Mouse (Mus musculus): Measurements from ENCODE around the gene Aven. TPM values are rescaled to one million over a fixed set of nuclear protein-coding genes. Genes with fewer than 3 reads are reported as not detected.
A peak's percentile ranks its signal among the peaks of the same experiment; 100 is the strongest.

The Aven gene
- polyA plus RNA-seq, 1 experiment from 2014 or later = 8.7 TPM

DNA sequence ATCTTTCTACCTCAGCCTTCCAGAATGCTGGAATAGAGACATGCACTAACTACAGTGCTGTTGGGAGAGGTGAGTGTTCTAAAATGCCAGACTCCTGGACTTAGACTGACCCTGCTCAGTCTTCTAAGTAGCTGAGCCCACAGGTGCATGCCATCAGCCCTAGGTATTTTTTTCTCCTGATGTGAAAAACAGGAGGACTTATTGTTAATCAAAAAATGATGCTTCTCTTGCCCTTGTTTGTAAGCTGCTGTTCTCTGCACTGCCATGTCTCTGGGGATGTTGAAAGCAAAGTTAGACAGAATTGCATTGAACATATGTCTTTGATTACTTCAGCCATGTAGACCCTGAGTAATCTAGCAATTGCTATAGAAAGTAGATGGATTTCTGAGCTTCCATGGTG is 64.7 kb downstream of the Aven start:
- no peaks in the 10 kb centered on the region for H3K9me3 ChIP-seq (ENCODE audit: control insufficient read depth, low read length)
- peak; percentile 32 for DNase-seq (ENCODE audit: low spot score)
- H3K4me2 ChIP-seq (ENCODE audit: low read depth, severe bottlenecking) = no peak overlapping the region
- H3K9ac ChIP-seq (ENCODE audit: low read length) = no peak overlapping the region
- no peak overlapping the region for H3K4me3 ChIP-seq (ENCODE audit: low read depth, low read length)
- H3K4me1 ChIP-seq (ENCODE audit: control insufficient read depth, insufficient read depth, low read length) = no peaks in the 10 kb centered on the region
- no peak overlapping the region for H3K27ac ChIP-seq (replicated peaks; ENCODE audit: low read depth, low read length)
- H3K36me3 ChIP-seq (ENCODE audit: control insufficient read depth, insufficient read depth, low read length) = no peaks in the 10 kb centered on the region
- ATAC-seq (ENCODE audit: insufficient number of reproducible peaks, low FRiP score, low TSS enrichment, low read depth) = peak; percentile 86
- no peaks in the 10 kb centered on the region for H3K27me3 ChIP-seq (ENCODE audit: control insufficient read depth, insufficient read depth, low read length)

DNA sequence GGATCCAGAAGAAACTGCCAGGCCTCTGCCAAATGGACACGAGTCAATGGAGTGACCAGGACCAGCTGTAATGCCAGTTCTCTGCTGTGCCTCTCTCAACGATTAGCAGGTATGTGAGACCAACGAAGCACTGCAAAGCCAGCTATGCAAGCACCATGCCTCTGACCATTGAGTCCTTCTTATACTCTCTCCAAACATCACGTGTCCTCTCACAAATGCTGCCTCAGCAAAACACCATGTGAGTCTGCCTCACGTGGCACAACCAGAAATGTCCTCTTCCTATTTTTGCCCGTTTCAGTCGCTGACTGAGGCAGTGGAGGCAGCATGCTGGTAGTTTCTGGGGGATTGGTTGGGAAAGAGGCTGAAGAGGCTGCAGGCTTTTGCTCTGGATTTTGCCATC is 68.8 kb downstream of the Aven start:
- Histone ChIP-seq H3K9me3 (ENCODE audit: control insufficient read depth, low read length) (no peaks in the 10 kb centered on the region), H3K27ac (replicated peaks; ENCODE audit: low read depth, low read length) (no peak overlapping the region), H3K36me3 (ENCODE audit: control insufficient read depth, insufficient read depth, low read length) (no peaks in the 10 kb centered on the region), H3K4me1 (ENCODE audit: control insufficient read depth, insufficient read depth, low read length) (0 out of 2 replicates have a peak, but pooled peaks cover 1% of the 10 kb centered on the region), H3K4me2 (ENCODE audit: low read depth, severe bottlenecking) (no peak overlapping the region), H3K4me3 (ENCODE audit: low read depth, low read length) (no peak overlapping the region), H3K9ac (ENCODE audit: low read length) (no peak overlapping the region), H3K27me3 (ENCODE audit: control insufficient read depth, insufficient read depth, low read length) (no peaks in the 10 kb centered on the region)
- WGBS = 93% methylated on average over 7 of the region's 7 CpGs
- ATAC-seq (ENCODE audit: insufficient number of reproducible peaks, low FRiP score, low TSS enrichment, low read depth) = no peak
- DNase-seq (ENCODE audit: low spot score) = no peak

DNA sequence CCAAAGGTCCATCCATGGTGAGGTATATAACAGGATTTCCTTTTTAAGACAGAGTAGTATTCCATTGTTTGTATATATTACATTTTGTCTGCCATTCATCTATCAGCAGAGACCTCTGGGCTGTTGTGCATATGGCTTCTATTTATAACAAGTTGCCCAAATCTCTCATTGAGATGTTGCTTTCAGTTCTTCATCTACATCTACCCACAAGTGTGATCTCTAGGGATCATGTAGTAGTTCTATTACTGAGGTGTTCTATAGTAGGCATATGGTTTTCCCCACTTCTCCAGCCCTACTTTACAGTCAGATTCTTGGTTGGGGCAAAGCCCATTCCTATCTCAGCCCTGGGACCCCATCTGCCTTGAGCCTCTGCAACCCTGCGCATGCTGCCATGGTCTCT is 72.3 kb downstream of the Aven start:
- no peak for DNase-seq (ENCODE audit: low spot score)
- 100% methylated on average over 1 of the region's 1 CpGs for WGBS

DNA sequence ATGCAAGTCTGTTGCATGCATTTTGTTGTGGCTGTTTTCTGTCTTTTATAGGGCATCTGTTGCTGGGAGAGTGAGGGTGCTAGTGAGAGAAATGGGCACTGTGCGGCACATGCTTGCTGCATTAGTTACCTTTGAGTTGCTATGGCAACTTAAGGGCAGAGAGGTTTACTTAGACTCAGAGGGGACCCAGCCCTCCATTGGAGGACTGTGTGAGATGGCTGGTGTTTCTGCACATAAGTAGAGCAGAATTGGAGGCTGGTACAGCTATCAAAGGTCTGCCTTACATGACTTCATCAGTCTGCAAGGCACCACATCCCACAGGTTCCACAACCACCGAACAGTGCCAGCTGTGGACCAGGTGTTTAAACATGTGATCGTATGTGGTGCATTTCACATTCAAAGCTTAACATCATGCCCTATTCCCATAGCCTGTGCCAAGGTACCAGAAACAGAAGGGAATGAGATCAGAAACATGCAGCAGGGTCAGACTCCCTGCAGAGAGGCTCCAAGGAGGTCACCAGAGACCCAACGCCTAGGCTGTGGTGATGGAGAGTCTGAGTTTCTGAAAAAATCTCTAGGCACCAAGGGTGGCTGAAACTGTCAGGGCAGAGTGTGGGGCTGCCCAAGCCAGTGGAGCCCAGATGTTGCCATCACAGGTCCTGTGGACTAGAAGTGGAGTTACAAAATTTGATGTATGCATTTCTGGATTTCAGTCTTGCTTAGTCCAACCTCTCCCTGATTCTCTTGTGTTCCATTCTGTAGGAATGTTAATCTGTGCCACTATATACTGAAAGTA is 73.7 kb downstream of the Aven start:
- Histone ChIP-seq H3K36me3 (ENCODE audit: control insufficient read depth, insufficient read depth, low read length) (no peaks in the 10 kb centered on the region), H3K27ac (replicated peaks; ENCODE audit: low read depth, low read length) (no peak overlapping the region), H3K4me2 (ENCODE audit: low read depth, severe bottlenecking) (no peak overlapping the region), H3K9me3 (ENCODE audit: control insufficient read depth, low read length) (no peaks in the 10 kb centered on the region), H3K4me1 (ENCODE audit: control insufficient read depth, insufficient read depth, low read length) (0 out of 2 replicates have a peak, but pooled peaks cover 3% of the 10 kb centered on the region), H3K27me3 (ENCODE audit: control insufficient read depth, insufficient read depth, low read length) (no peaks in the 10 kb centered on the region), H3K9ac (ENCODE audit: low read length) (no peak overlapping the region), H3K4me3 (ENCODE audit: low read depth, low read length) (no peak overlapping the region)
- 71% methylated on average over 4 of the region's 4 CpGs for WGBS
- ATAC-seq (ENCODE audit: insufficient number of reproducible peaks, low FRiP score, low TSS enrichment, low read depth) (peak; percentile 26; the same call in 1 of the 2 replicates), DNase-seq (ENCODE audit: low spot score) (no peak)

More for the DNA sequence above, 72.3 kb downstream of the Aven start:
- no peaks in the 10 kb centered on the region for H3K27me3 ChIP-seq (ENCODE audit: control insufficient read depth, insufficient read depth, low read length)
- H3K36me3 ChIP-seq (ENCODE audit: control insufficient read depth, insufficient read depth, low read length) = no peaks in the 10 kb centered on the region
- no peak overlapping the region for H3K4me2 ChIP-seq (ENCODE audit: low read depth, severe bottlenecking)
- H3K4me3 ChIP-seq (ENCODE audit: low read depth, low read length) = no peak overlapping the region
- no peak overlapping the region for H3K9ac ChIP-seq (ENCODE audit: low read length)
- ATAC-seq (ENCODE audit: insufficient number of reproducible peaks, low FRiP score, low TSS enrichment, low read depth) = no peak
- no peak overlapping the region for H3K27ac ChIP-seq (replicated peaks; ENCODE audit: low read depth, low read length)
- 0 out of 2 replicates have a peak, but pooled peaks cover 3% of the 10 kb centered on the region for H3K4me1 ChIP-seq (ENCODE audit: control insufficient read depth, insufficient read depth, low read length)
- H3K9me3 ChIP-seq (ENCODE audit: control insufficient read depth, low read length) = no peaks in the 10 kb centered on the region

DNA sequence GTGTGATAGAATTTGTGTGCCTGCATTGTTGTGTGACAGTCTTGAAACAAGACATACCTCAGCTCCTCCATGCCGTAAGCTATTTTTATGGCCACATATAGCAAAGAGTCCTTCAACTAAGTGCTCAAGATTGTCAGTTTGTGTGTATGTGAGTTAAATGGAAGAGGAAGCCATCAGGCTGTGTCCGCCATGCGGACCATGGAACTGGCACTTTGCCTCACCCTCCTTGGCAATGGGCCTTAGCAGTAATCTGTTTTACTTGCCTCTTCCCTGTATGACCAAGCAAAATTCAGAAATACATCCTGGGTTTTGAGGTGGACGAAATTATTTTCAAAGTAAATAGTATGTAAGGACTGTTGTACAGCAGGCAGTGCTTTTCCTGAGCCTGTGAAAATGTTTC is 75.0 kb downstream of the Aven start:
- Histone ChIP-seq H3K4me1 (ENCODE audit: control insufficient read depth, insufficient read depth, low read length) (0 out of 2 replicates have a peak, but pooled peaks cover 3% of the 10 kb centered on the region), H3K27me3 (ENCODE audit: control insufficient read depth, insufficient read depth, low read length) (no peaks in the 10 kb centered on the region), H3K36me3 (ENCODE audit: control insufficient read depth, insufficient read depth, low read length) (no peaks in the 10 kb centered on the region), H3K9ac (ENCODE audit: low read length) (no peak overlapping the region), H3K4me3 (ENCODE audit: low read depth, low read length) (no peak overlapping the region), H3K9me3 (ENCODE audit: control insufficient read depth, low read length) (no peaks in the 10 kb centered on the region), H3K4me2 (ENCODE audit: low read depth, severe bottlenecking) (no peak overlapping the region), H3K27ac (replicated peaks; ENCODE audit: low read depth, low read length) (no peak overlapping the region)
- no peak for DNase-seq (ENCODE audit: low spot score)
- 91% methylated on average over 4 of the region's 4 CpGs for WGBS
- no peak for ATAC-seq (ENCODE audit: insufficient number of reproducible peaks, low FRiP score, low TSS enrichment, low read depth)

DNA sequence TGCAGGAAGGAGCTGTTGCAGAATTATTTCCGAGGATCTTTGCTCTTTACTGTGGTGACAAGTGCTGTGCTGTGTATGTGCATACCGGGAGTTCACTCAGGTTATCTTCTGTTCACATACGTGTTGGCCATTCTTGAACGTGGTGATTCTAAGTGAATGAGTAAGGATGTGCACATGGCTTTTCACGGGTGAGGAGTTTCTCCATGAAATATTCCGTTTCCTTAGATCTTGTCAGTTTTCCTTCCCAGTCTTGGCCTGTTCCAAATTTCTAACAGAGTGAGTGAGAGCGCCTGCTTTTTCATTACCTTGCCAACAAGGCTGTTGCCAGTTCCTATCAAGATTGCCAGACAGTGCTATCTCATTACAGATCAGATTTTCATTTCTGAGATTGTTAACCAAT is 98.2 kb downstream of the Aven start:
- DNase-seq (ENCODE audit: low spot score) (no peak), ATAC-seq (ENCODE audit: insufficient number of reproducible peaks, low FRiP score, low TSS enrichment, low read depth) (no peak)
- Histone ChIP-seq H3K9ac (ENCODE audit: low read length) (no peak overlapping the region), H3K36me3 (ENCODE audit: control insufficient read depth, insufficient read depth, low read length) (no peaks in the 10 kb centered on the region), H3K27ac (replicated peaks; ENCODE audit: low read depth, low read length) (no peak overlapping the region), H3K4me3 (ENCODE audit: low read depth, low read length) (no peak overlapping the region), H3K9me3 (ENCODE audit: control insufficient read depth, low read length) (no peaks in the 10 kb centered on the region), H3K4me1 (ENCODE audit: control insufficient read depth, insufficient read depth, low read length) (no peaks in the 10 kb centered on the region), H3K27me3 (ENCODE audit: control insufficient read depth, insufficient read depth, low read length) (no peaks in the 10 kb centered on the region), H3K4me2 (ENCODE audit: low read depth, severe bottlenecking) (no peak overlapping the region)
- 86% methylated on average over 7 of the region's 7 CpGs for WGBS

DNA sequence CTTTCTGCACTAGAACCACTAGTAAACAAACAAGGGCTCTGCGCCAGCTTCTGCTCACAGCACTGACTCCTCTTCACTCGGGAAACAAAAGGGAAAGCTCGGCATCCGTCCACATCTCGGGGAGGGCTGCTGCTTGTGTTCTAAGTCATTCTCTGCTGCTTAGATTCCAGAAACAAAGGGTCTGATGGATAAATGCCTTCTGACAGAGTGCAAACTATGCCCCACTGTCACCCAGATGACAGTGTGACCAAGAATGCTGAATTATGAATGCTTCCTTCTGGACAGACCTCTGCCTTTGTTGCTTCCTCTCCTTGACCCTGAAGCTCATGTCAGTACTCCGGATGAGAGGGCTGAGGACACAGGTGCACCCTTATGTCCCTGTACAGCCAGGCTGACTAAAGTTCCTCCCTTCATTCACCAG is 98.7 kb downstream of the Aven start:
- DNase-seq (ENCODE audit: low spot score) = no peak
- no peak overlapping the region for H3K4me2 ChIP-seq (ENCODE audit: low read depth, severe bottlenecking)
- H3K4me1 ChIP-seq (ENCODE audit: control insufficient read depth, insufficient read depth, low read length) = no peaks in the 10 kb centered on the region
- H3K27ac ChIP-seq (replicated peaks; ENCODE audit: low read depth, low read length) = no peak overlapping the region
- ATAC-seq (ENCODE audit: insufficient number of reproducible peaks, low FRiP score, low TSS enrichment, low read depth) = no peak
- no peaks in the 10 kb centered on the region for H3K9me3 ChIP-seq (ENCODE audit: control insufficient read depth, low read length)
- WGBS = 79% methylated on average over 6 of the region's 6 CpGs
- H3K36me3 ChIP-seq (ENCODE audit: control insufficient read depth, insufficient read depth, low read length) = no peaks in the 10 kb centered on the region
- no peak overlapping the region for H3K4me3 ChIP-seq (ENCODE audit: low read depth, low read length)
- H3K27me3 ChIP-seq (ENCODE audit: control insufficient read depth, insufficient read depth, low read length) = no peaks in the 10 kb centered on the region
- no peak overlapping the region for H3K9ac ChIP-seq (ENCODE audit: low read length)

DNA sequence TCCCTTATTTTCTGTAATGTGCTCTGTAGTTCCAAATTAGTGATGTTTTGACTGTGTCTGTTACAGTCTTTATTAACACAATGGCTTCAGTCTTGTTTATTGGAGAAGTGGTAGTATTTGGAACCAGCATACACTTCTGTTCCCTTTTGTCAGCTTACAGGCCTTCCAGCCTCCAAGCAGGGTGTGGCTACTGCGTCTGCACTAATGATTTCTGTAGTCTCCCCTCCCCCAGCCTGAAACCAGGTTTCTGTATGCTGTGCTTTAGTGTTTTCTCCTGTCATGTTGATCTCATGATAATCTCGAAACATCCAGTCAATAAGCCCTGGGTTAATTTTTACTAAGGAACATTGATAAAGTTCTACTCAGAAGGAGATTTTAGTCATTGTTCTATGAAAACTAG is 100.6 kb downstream of the Aven start:
- H3K4me3 ChIP-seq (ENCODE audit: low read depth, low read length) = no peak overlapping the region
- no peak for DNase-seq (ENCODE audit: low spot score)
- WGBS = 63% methylated on average over 2 of the region's 2 CpGs
- no peaks in the 10 kb centered on the region for H3K9me3 ChIP-seq (ENCODE audit: control insufficient read depth, low read length)
- ATAC-seq (ENCODE audit: insufficient number of reproducible peaks, low FRiP score, low TSS enrichment, low read depth) = no peak
- H3K36me3 ChIP-seq (ENCODE audit: control insufficient read depth, insufficient read depth, low read length) = no peaks in the 10 kb centered on the region
- H3K27me3 ChIP-seq (ENCODE audit: control insufficient read depth, insufficient read depth, low read length) = no peaks in the 10 kb centered on the region
- no peak overlapping the region for H3K4me2 ChIP-seq (ENCODE audit: low read depth, severe bottlenecking)
- no peaks in the 10 kb centered on the region for H3K4me1 ChIP-seq (ENCODE audit: control insufficient read depth, insufficient read depth, low read length)
- H3K27ac ChIP-seq (replicated peaks; ENCODE audit: low read depth, low read length) = no peak overlapping the region
- no peak overlapping the region for H3K9ac ChIP-seq (ENCODE audit: low read length)

DNA sequence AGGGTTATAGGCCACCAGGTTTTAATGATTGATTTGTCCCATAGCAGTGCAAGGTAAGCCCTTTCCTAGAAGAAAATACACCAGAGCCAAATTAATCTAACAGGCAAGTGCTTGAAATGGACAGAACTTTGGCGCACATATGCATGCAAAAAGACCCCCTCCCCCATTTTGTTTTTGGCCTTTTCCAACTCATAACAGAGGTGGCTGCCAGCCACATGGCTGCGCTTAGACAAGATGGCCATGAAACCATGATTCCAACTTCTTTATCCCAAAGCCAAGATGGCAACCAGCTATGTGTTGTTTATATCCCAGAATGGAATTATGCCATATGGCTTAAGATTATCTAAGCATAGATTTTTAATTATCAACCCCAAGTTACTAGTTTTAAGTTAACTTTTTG is 101.0 kb downstream of the Aven start:
- WGBS = 91% methylated on average over 2 of the region's 2 CpGs
- H3K27me3 ChIP-seq (ENCODE audit: control insufficient read depth, insufficient read depth, low read length) = no peaks in the 10 kb centered on the region
- no peaks in the 10 kb centered on the region for H3K9me3 ChIP-seq (ENCODE audit: control insufficient read depth, low read length)
- H3K9ac ChIP-seq (ENCODE audit: low read length) = no peak overlapping the region
- no peak for ATAC-seq (ENCODE audit: insufficient number of reproducible peaks, low FRiP score, low TSS enrichment, low read depth)
- DNase-seq (ENCODE audit: low spot score) = no peak
- no peak overlapping the region for H3K4me3 ChIP-seq (ENCODE audit: low read depth, low read length)
- no peaks in the 10 kb centered on the region for H3K4me1 ChIP-seq (ENCODE audit: control insufficient read depth, insufficient read depth, low read length)
- H3K27ac ChIP-seq (replicated peaks; ENCODE audit: low read depth, low read length) = no peak overlapping the region
- H3K4me2 ChIP-seq (ENCODE audit: low read depth, severe bottlenecking) = no peak overlapping the region
- H3K36me3 ChIP-seq (ENCODE audit: control insufficient read depth, insufficient read depth, low read length) = no peaks in the 10 kb centered on the region

Data from limb, embryonic 11.5 days (tissue).